Mouse (Mus musculus): ENCODE data around the gene Babam2. TPM values are rescaled to one million over a fixed set of nuclear protein-coding genes. Genes with fewer than 3 reads are reported as not detected.

Babam2 gene
- polyA plus RNA-seq, 1 experiment from 2014 or later: 32.2 TPM

GRCm38 (mm10) chr5:31983161-31983560, 285.7 kb downstream of the Babam2 start:
- 44% methylated on average over 7 of the region's 7 CpGs for WGBS

GRCm38 (mm10) chr5:31983817-31984368, 286.4 kb downstream of the Babam2 start:
- H3K9me3 ChIP-seq: no peaks in the 10 kb centered on the region
- WGBS: 69% methylated on average over 2 of the region's 2 CpGs
- H3K36me3 ChIP-seq: no peaks in the 10 kb centered on the region
- H3K4me2 ChIP-seq (replicated peaks): no peak overlapping the region
- H3K27me3 ChIP-seq: no peaks in the 10 kb centered on the region
- H3K4me1 ChIP-seq: peaks cover 9% of the 10 kb centered on the region; the same call in 1 of the 2 replicates
- ATAC-seq (ENCODE audit: insufficient number of reproducible peaks, insufficient read depth, low FRiP score, low TSS enrichment): no peak
- H3K4me3 ChIP-seq: no peak overlapping the region
- H3K9ac ChIP-seq: no peak overlapping the region
- no peak overlapping the region for H3K27ac ChIP-seq

More at GRCm38 (mm10) chr5:31983161-31983560, 285.7 kb downstream of the Babam2 start:
- H3K27me3 ChIP-seq: no peaks in the 10 kb centered on the region
- H3K4me3 ChIP-seq: no peak overlapping the region
- H3K9me3 ChIP-seq: no peaks in the 10 kb centered on the region
- no peak overlapping the region for H3K27ac ChIP-seq
- H3K4me2 ChIP-seq (replicated peaks): no peak overlapping the region
- peaks cover 9% of the 10 kb centered on the region; the same call in 1 of the 2 replicates for H3K4me1 ChIP-seq
- no peak overlapping the region for H3K9ac ChIP-seq
- no peak for ATAC-seq (ENCODE audit: insufficient number of reproducible peaks, insufficient read depth, low FRiP score, low TSS enrichment)
- H3K36me3 ChIP-seq: no peaks in the 10 kb centered on the region

- no peak overlapping the region for H3K4me3 ChIP-seq
- H3K27me3 ChIP-seq: no peaks in the 10 kb centered on the region
- WGBS: 92% methylated on average over 13 of the region's 13 CpGs
- H3K4me2 ChIP-seq (replicated peaks): no peak overlapping the region
- no peaks in the 10 kb centered on the region for H3K36me3 ChIP-seq
- no peak for ATAC-seq (ENCODE audit: insufficient number of reproducible peaks, insufficient read depth, low FRiP score, low TSS enrichment)
- H3K27ac ChIP-seq: no peak overlapping the region
- H3K9me3 ChIP-seq: no peaks in the 10 kb centered on the region
- H3K9ac ChIP-seq: no peak overlapping the region
- peaks cover 9% of the 10 kb centered on the region; the same call in 1 of the 2 replicates for H3K4me1 ChIP-seq
Measured at GRCm38 (mm10) chr5:31984369-31984961, 287.0 kb downstream of the Babam2 start.

GRCm38 (mm10) chr5:31985021-31985420, 287.5 kb downstream of the Babam2 start:
- WGBS: 75% methylated on average over 2 of the region's 2 CpGs
- ATAC-seq (ENCODE audit: insufficient number of reproducible peaks, insufficient read depth, low FRiP score, low TSS enrichment): no peak

GRCm38 (mm10) chr5:31987541-31988307, 290.2 kb downstream of the Babam2 start:
- 85% methylated on average over 11 of the region's 11 CpGs for WGBS
- no peak for ATAC-seq (ENCODE audit: insufficient number of reproducible peaks, insufficient read depth, low FRiP score, low TSS enrichment)
- Histone ChIP-seq H3K9me3 (no peaks in the 10 kb centered on the region), H3K9ac (no peak overlapping the region), H3K4me1 (peaks cover 9% of the 10 kb centered on the region; the same call in 1 of the 2 replicates), H3K27ac (no peak overlapping the region), H3K4me3 (no peak overlapping the region), H3K36me3 (no peaks in the 10 kb centered on the region), H3K4me2 (replicated peaks) (no peak overlapping the region), H3K27me3 (no peaks in the 10 kb centered on the region)

More at GRCm38 (mm10) chr5:31985021-31985420, 287.5 kb downstream of the Babam2 start:
- no peaks in the 10 kb centered on the region for H3K27me3 ChIP-seq
- H3K4me2 ChIP-seq (replicated peaks): no peak overlapping the region
- no peak overlapping the region for H3K27ac ChIP-seq
- no peaks in the 10 kb centered on the region for H3K9me3 ChIP-seq
- no peak overlapping the region for H3K4me3 ChIP-seq
- peaks cover 9% of the 10 kb centered on the region; the same call in 1 of the 2 replicates for H3K4me1 ChIP-seq
- no peak overlapping the region for H3K9ac ChIP-seq
- no peaks in the 10 kb centered on the region for H3K36me3 ChIP-seq

GRCm38 (mm10) chr5:31997189-31997954, 299.9 kb downstream of the Babam2 start:
- no peak for ATAC-seq (ENCODE audit: insufficient number of reproducible peaks, insufficient read depth, low FRiP score, low TSS enrichment)
- H3K4me3 ChIP-seq: no peak overlapping the region
- H3K27ac ChIP-seq: no peak overlapping the region
- H3K9me3 ChIP-seq: no peaks in the 10 kb centered on the region
- H3K9ac ChIP-seq: no peak overlapping the region
- no peaks in the 10 kb centered on the region for H3K36me3 ChIP-seq
- no peaks in the 10 kb centered on the region for H3K27me3 ChIP-seq
- WGBS: 79% methylated on average over 4 of the region's 4 CpGs
- H3K4me2 ChIP-seq (replicated peaks): no peak overlapping the region
- H3K4me1 ChIP-seq: no peaks in the 10 kb centered on the region

GRCm38 (mm10) chr5:31998806-31999205, 301.3 kb downstream of the Babam2 start:
- no peaks in the 10 kb centered on the region for H3K36me3 ChIP-seq
- no peaks in the 10 kb centered on the region for H3K9me3 ChIP-seq
- H3K27ac ChIP-seq: no peak overlapping the region
- H3K27me3 ChIP-seq: no peaks in the 10 kb centered on the region
- no peak overlapping the region for H3K4me3 ChIP-seq
- WGBS: 84% methylated on average over 2 of the region's 2 CpGs
- ATAC-seq (ENCODE audit: insufficient number of reproducible peaks, insufficient read depth, low FRiP score, low TSS enrichment): no peak
- no peaks in the 10 kb centered on the region for H3K4me1 ChIP-seq
- H3K9ac ChIP-seq: no peak overlapping the region
- no peak overlapping the region for H3K4me2 ChIP-seq (replicated peaks)

GRCm38 (mm10) chr5:32000076-32000475, 302.6 kb downstream of the Babam2 start:
- Histone ChIP-seq H3K27ac (no peak overlapping the region), H3K4me3 (no peak overlapping the region), H3K9ac (no peak overlapping the region), H3K4me1 (no peaks in the 10 kb centered on the region), H3K36me3 (no peaks in the 10 kb centered on the region), H3K9me3 (no peaks in the 10 kb centered on the region), H3K4me2 (replicated peaks) (no peak overlapping the region), H3K27me3 (no peaks in the 10 kb centered on the region)
- no peak for ATAC-seq (ENCODE audit: insufficient number of reproducible peaks, insufficient read depth, low FRiP score, low TSS enrichment)
- 52% methylated on average over 3 of the region's 3 CpGs for WGBS

GRCm38 (mm10) chr5:32001266-32001665, 303.8 kb downstream of the Babam2 start:
- 89% methylated on average over 9 of the region's 9 CpGs for WGBS
- no peak overlapping the region for H3K4me2 ChIP-seq (replicated peaks)
- no peaks in the 10 kb centered on the region for H3K9me3 ChIP-seq
- no peak overlapping the region for H3K9ac ChIP-seq
- H3K4me1 ChIP-seq: no peaks in the 10 kb centered on the region
- ATAC-seq (ENCODE audit: insufficient number of reproducible peaks, insufficient read depth, low FRiP score, low TSS enrichment): no peak
- no peaks in the 10 kb centered on the region for H3K27me3 ChIP-seq
- no peak overlapping the region for H3K4me3 ChIP-seq
- H3K27ac ChIP-seq: no peak overlapping the region
- H3K36me3 ChIP-seq: no peaks in the 10 kb centered on the region

- no peaks in the 10 kb centered on the region for H3K36me3 ChIP-seq
- ATAC-seq (ENCODE audit: insufficient number of reproducible peaks, insufficient read depth, low FRiP score, low TSS enrichment): no peak
- 63% methylated on average over 3 of the region's 3 CpGs for WGBS
- H3K4me1 ChIP-seq: no peaks in the 10 kb centered on the region
- no peaks in the 10 kb centered on the region for H3K27me3 ChIP-seq
- H3K4me2 ChIP-seq (replicated peaks): no peak overlapping the region
- H3K4me3 ChIP-seq: no peak overlapping the region
- H3K9me3 ChIP-seq: no peaks in the 10 kb centered on the region
- H3K27ac ChIP-seq: no peak overlapping the region
- H3K9ac ChIP-seq: no peak overlapping the region
Measured at GRCm38 (mm10) chr5:32001771-32002170, 304.3 kb downstream of the Babam2 start.

GRCm38 (mm10) chr5:32008401-32008800, 310.9 kb downstream of the Babam2 start:
- no peaks in the 10 kb centered on the region for H3K27me3 ChIP-seq
- H3K9me3 ChIP-seq: no peaks in the 10 kb centered on the region
- no peak overlapping the region for H3K4me2 ChIP-seq (replicated peaks)
- no peak overlapping the region for H3K4me3 ChIP-seq
- no peak overlapping the region for H3K27ac ChIP-seq
- no peaks in the 10 kb centered on the region for H3K4me1 ChIP-seq
- no peaks in the 10 kb centered on the region for H3K36me3 ChIP-seq
- no peak overlapping the region for H3K9ac ChIP-seq
- no peak for ATAC-seq (ENCODE audit: insufficient number of reproducible peaks, insufficient read depth, low FRiP score, low TSS enrichment)
- WGBS: 68% methylated on average over 3 of the region's 3 CpGs

All from embryonic facial prominence, embryonic 12.5 days (tissue).